Mouse (Mus musculus): ENCODE data around the gene Atf6b.

GRCm38 (mm10) chr17:34629796-34630603 is 16.9 kb upstream of the Atf6b start:
- TF ChIP-seq CTCF (IDR thresholded peaks at IDR 0.05): no peak
- no peak for TF ChIP-seq EP300 (IDR thresholded peaks at IDR 0.05)
